ENCODE assay signal across 16 mouse cellular contexts in the genomic region with DNA sequence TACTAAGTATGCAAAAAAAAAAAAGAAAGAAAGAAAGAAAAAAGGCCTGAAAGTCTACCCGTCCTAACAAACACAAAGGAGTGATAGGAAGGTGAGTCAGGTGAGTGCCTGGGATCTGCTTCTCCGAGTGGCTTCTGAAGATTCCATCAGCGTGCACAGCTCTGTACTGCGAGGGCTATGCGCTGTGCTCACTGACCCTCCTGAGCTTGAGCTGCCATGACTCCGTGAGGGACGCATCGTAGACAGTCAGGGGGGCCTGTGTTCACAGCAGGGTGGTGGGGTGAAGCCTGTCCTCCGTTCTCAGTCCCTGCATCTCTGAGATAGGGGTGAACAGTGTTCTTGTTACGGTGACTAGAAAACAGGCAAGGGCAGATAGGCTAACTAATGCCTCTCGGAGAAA.
"Had no signal": no experiment of that assay in that cellular context is flagged by ENCODE, and none has a peak within 500 bp of the region (broad histone marks: within the 10 kb centered on the region; RNA-seq: fewer than 3 reads in every experiment).

No protein-coding gene starts in this region.

- H3K4me1 ChIP-seq: neural tube, embryonic 13.5 days; neural tube, embryonic 15.5 days; stomach, embryonic 15.5 days had no signal

- H3K27me3 ChIP-seq: neural tube, embryonic 13.5 days; neural tube, embryonic 15.5 days; stomach, embryonic 15.5 days had no signal

- H3K9me3 ChIP-seq: neural tube, embryonic 13.5 days; neural tube, embryonic 15.5 days; stomach, embryonic 15.5 days had no signal

- H3K4me2 ChIP-seq: neural tube, embryonic 13.5 days; neural tube, embryonic 15.5 days; stomach, embryonic 15.5 days had no signal

- H3K9ac ChIP-seq: neural tube, embryonic 13.5 days; neural tube, embryonic 15.5 days; stomach, embryonic 15.5 days had no signal

- H3K4me3 ChIP-seq: neural tube, embryonic 13.5 days; neural tube, embryonic 15.5 days; stomach, embryonic 15.5 days had no signal

- H3K27ac ChIP-seq: neural tube, embryonic 13.5 days; neural tube, embryonic 15.5 days; stomach, embryonic 15.5 days; stomach, postnatal 0 days had no signal

- DNase-seq: retina, postnatal 1 day; right cerebral cortex, adult 18-20 months; right cerebral cortex, postnatal 14 days; right cerebral cortex, postnatal 25 days; right cerebral cortex, postnatal 4 days; spleen, adult 18-20 months; thymus, adult 18-20 months; thymus, adult 2 months; thymus, postnatal 14 days; thymus, postnatal 25 days; thymus, postnatal 36 days; thymus, postnatal 4 days had no signal
